Mouse (Mus musculus): ENCODE measurements at regions not wholly inside any gene's neighbourhood (a gene's known extent, or its start where the extent isn't known, plus 50 kb on each side); places are given as distances from the start of the nearest gene placed in this dataset.

- Histone ChIP-seq H3K27ac (ENCODE audit: low read depth, low read length) (no peak overlapping the region), H3K4me1 (ENCODE audit: control insufficient read depth, insufficient read depth, low read depth, low read length) (no peaks in the 10 kb centered on the region; the same call in 1 of the 2 replicates), H3K9me3 (ENCODE audit: control insufficient read depth, low read length) (no peaks in the 10 kb centered on the region), H3K4me3 (ENCODE audit: low read length) (no peak overlapping the region), H3K4me2 (ENCODE audit: low read length) (no peak overlapping the region), H3K9ac (ENCODE audit: low read depth, low read length) (no peak overlapping the region), H3K27me3 (replicated peaks; ENCODE audit: control insufficient read depth, insufficient read depth, low read length) (no peaks in the 10 kb centered on the region), H3K36me3 (ENCODE audit: control insufficient read depth, insufficient read depth, low read length) (no peaks in the 10 kb centered on the region)
- ATAC-seq, result no peak
- 67% methylated on average over 3 of the region's 3 CpGs for WGBS
Measured at GRCm38 (mm10) chr1:152184956-152185355, 95.0 kb upstream of the 1700025G04Rik start.

GRCm38 (mm10) chr1:152176267-152176970, 86.5 kb upstream of the 1700025G04Rik start:
- no peak for ATAC-seq
- no peaks in the 10 kb centered on the region for H3K9me3 ChIP-seq (ENCODE audit: control insufficient read depth, low read length)
- 84% methylated on average over 9 of the region's 9 CpGs for WGBS
- H3K27ac ChIP-seq (ENCODE audit: low read depth, low read length), result no peak overlapping the region
- peaks cover under 1% of the 10 kb centered on the region for H3K4me1 ChIP-seq (ENCODE audit: control insufficient read depth, insufficient read depth, low read depth, low read length)
- H3K36me3 ChIP-seq (ENCODE audit: control insufficient read depth, insufficient read depth, low read length), result no peaks in the 10 kb centered on the region
- no peak overlapping the region for H3K4me3 ChIP-seq (ENCODE audit: low read length)
- no peak overlapping the region for H3K4me2 ChIP-seq (ENCODE audit: low read length)
- no peak overlapping the region for H3K9ac ChIP-seq (ENCODE audit: low read depth, low read length)
- H3K27me3 ChIP-seq (replicated peaks; ENCODE audit: control insufficient read depth, insufficient read depth, low read length), result no peaks in the 10 kb centered on the region

- Histone ChIP-seq H3K4me1 (ENCODE audit: control insufficient read depth, insufficient read depth, low read depth, low read length) (peaks cover 5% of the 10 kb centered on the region), H3K9me3 (ENCODE audit: control insufficient read depth, low read length) (no peaks in the 10 kb centered on the region), H3K27ac (ENCODE audit: low read depth, low read length) (no peak overlapping the region), H3K4me2 (ENCODE audit: low read length) (no peak overlapping the region), H3K36me3 (ENCODE audit: control insufficient read depth, insufficient read depth, low read length) (no peaks in the 10 kb centered on the region), H3K4me3 (ENCODE audit: low read length) (no peak overlapping the region), H3K9ac (ENCODE audit: low read depth, low read length) (no peak overlapping the region), H3K27me3 (replicated peaks; ENCODE audit: control insufficient read depth, insufficient read depth, low read length) (no peaks in the 10 kb centered on the region)
- 92% methylated on average over 3 of the region's 3 CpGs for WGBS
- no peak for ATAC-seq
Measured at GRCm38 (mm10) chr1:152175691-152176090, 85.8 kb upstream of the 1700025G04Rik start.

GRCm38 (mm10) chr1:152174464-152174863, 84.5 kb upstream of the 1700025G04Rik start:
- H3K4me3 ChIP-seq (ENCODE audit: low read length), result no peak overlapping the region
- ATAC-seq, result no peak
- 88% methylated on average over 4 of the region's 4 CpGs for WGBS

GRCm38 (mm10) chr1:152171034-152171790, 81.3 kb upstream of the 1700025G04Rik start:
- H3K4me3 ChIP-seq (ENCODE audit: low read length), result no peak overlapping the region
- H3K4me2 ChIP-seq (ENCODE audit: low read length), result no peak overlapping the region
- peaks cover 5% of the 10 kb centered on the region for H3K4me1 ChIP-seq (ENCODE audit: control insufficient read depth, insufficient read depth, low read depth, low read length)
- peak overlapping the region; percentile 48; the same call in 1 of the 2 replicates for H3K27ac ChIP-seq (ENCODE audit: low read depth, low read length)
- H3K9me3 ChIP-seq (ENCODE audit: control insufficient read depth, low read length), result no peaks in the 10 kb centered on the region
- no peak for ATAC-seq
- no peak overlapping the region for H3K9ac ChIP-seq (ENCODE audit: low read depth, low read length)
- 33% methylated on average over 16 of the region's 16 CpGs for WGBS
- H3K27me3 ChIP-seq (replicated peaks; ENCODE audit: control insufficient read depth, insufficient read depth, low read length), result no peaks in the 10 kb centered on the region
- no peaks in the 10 kb centered on the region for H3K36me3 ChIP-seq (ENCODE audit: control insufficient read depth, insufficient read depth, low read length)

More at GRCm38 (mm10) chr1:152174464-152174863, 84.5 kb upstream of the 1700025G04Rik start:
- Histone ChIP-seq H3K9ac (ENCODE audit: low read depth, low read length) (no peak overlapping the region), H3K9me3 (ENCODE audit: control insufficient read depth, low read length) (no peaks in the 10 kb centered on the region), H3K4me2 (ENCODE audit: low read length) (no peak overlapping the region), H3K27ac (ENCODE audit: low read depth, low read length) (no peak overlapping the region), H3K36me3 (ENCODE audit: control insufficient read depth, insufficient read depth, low read length) (no peaks in the 10 kb centered on the region), H3K4me1 (ENCODE audit: control insufficient read depth, insufficient read depth, low read depth, low read length) (peaks cover 5% of the 10 kb centered on the region), H3K27me3 (replicated peaks; ENCODE audit: control insufficient read depth, insufficient read depth, low read length) (no peaks in the 10 kb centered on the region)

GRCm38 (mm10) chr1:152170583-152170982, 80.7 kb upstream of the 1700025G04Rik start:
- 90% methylated on average over 8 of the region's 8 CpGs for WGBS
- no peak overlapping the region for H3K9ac ChIP-seq (ENCODE audit: low read depth, low read length)
- H3K4me3 ChIP-seq (ENCODE audit: low read length), result no peak overlapping the region
- no peak overlapping the region for H3K4me2 ChIP-seq (ENCODE audit: low read length)
- no peak for ATAC-seq
- peaks cover 7% of the 10 kb centered on the region for H3K4me1 ChIP-seq (ENCODE audit: control insufficient read depth, insufficient read depth, low read depth, low read length)
- H3K36me3 ChIP-seq (ENCODE audit: control insufficient read depth, insufficient read depth, low read length), result no peaks in the 10 kb centered on the region
- no peak overlapping the region for H3K27ac ChIP-seq (ENCODE audit: low read depth, low read length)
- no peaks in the 10 kb centered on the region for H3K27me3 ChIP-seq (replicated peaks; ENCODE audit: control insufficient read depth, insufficient read depth, low read length)
- H3K9me3 ChIP-seq (ENCODE audit: control insufficient read depth, low read length), result no peaks in the 10 kb centered on the region

GRCm38 (mm10) chr1:152169508-152169907, 79.6 kb upstream of the 1700025G04Rik start:
- H3K36me3 ChIP-seq (ENCODE audit: control insufficient read depth, insufficient read depth, low read length), result no peaks in the 10 kb centered on the region
- H3K4me1 ChIP-seq (ENCODE audit: control insufficient read depth, insufficient read depth, low read depth, low read length), result peaks cover 15% of the 10 kb centered on the region
- H3K9ac ChIP-seq (ENCODE audit: low read depth, low read length), result no peak overlapping the region
- no peaks in the 10 kb centered on the region for H3K9me3 ChIP-seq (ENCODE audit: control insufficient read depth, low read length)
- 88% methylated on average over 14 of the region's 14 CpGs for WGBS
- H3K27ac ChIP-seq (ENCODE audit: low read depth, low read length), result no peak overlapping the region
- H3K4me2 ChIP-seq (ENCODE audit: low read length), result no peak overlapping the region
- ATAC-seq, result no peak
- no peaks in the 10 kb centered on the region for H3K27me3 ChIP-seq (replicated peaks; ENCODE audit: control insufficient read depth, insufficient read depth, low read length)
- H3K4me3 ChIP-seq (ENCODE audit: low read length), result no peak overlapping the region

GRCm38 (mm10) chr1:152168284-152168683, 78.4 kb upstream of the 1700025G04Rik start:
- ATAC-seq, result no peak
- H3K4me3 ChIP-seq (ENCODE audit: low read length), result no peak overlapping the region
- H3K36me3 ChIP-seq (ENCODE audit: control insufficient read depth, insufficient read depth, low read length), result no peaks in the 10 kb centered on the region
- H3K27me3 ChIP-seq (replicated peaks; ENCODE audit: control insufficient read depth, insufficient read depth, low read length), result no peaks in the 10 kb centered on the region
- no peaks in the 10 kb centered on the region for H3K9me3 ChIP-seq (ENCODE audit: control insufficient read depth, low read length)
- no peak overlapping the region for H3K27ac ChIP-seq (ENCODE audit: low read depth, low read length)
- H3K4me1 ChIP-seq (ENCODE audit: control insufficient read depth, insufficient read depth, low read depth, low read length), result peaks cover 15% of the 10 kb centered on the region
- no peak overlapping the region for H3K9ac ChIP-seq (ENCODE audit: low read depth, low read length)
- 65% methylated on average over 4 of the region's 4 CpGs for WGBS
- H3K4me2 ChIP-seq (ENCODE audit: low read length), result no peak overlapping the region

- Histone ChIP-seq H3K27me3 (replicated peaks; ENCODE audit: control insufficient read depth, insufficient read depth, low read length) (no peaks in the 10 kb centered on the region), H3K9ac (ENCODE audit: low read depth, low read length) (no peak overlapping the region), H3K27ac (ENCODE audit: low read depth, low read length) (no peak overlapping the region), H3K9me3 (ENCODE audit: control insufficient read depth, low read length) (no peaks in the 10 kb centered on the region), H3K36me3 (ENCODE audit: control insufficient read depth, insufficient read depth, low read length) (no peaks in the 10 kb centered on the region), H3K4me2 (ENCODE audit: low read length) (no peak overlapping the region), H3K4me3 (ENCODE audit: low read length) (no peak overlapping the region), H3K4me1 (ENCODE audit: control insufficient read depth, insufficient read depth, low read depth, low read length) (peaks cover 15% of the 10 kb centered on the region)
- 82% methylated on average over 5 of the region's 5 CpGs for WGBS
- no peak for ATAC-seq
Measured at GRCm38 (mm10) chr1:152167716-152168115, 77.8 kb upstream of the 1700025G04Rik start.
